Mouse (Mus musculus): ENCODE data around the gene Cttnbp2.

Gene Cttnbp2

GRCm38 (mm10) chr6:18466227-18466626 lies 48.4 kb downstream of the Cttnbp2 start:
- peak; percentile 45 for DNase-seq

DNA sequence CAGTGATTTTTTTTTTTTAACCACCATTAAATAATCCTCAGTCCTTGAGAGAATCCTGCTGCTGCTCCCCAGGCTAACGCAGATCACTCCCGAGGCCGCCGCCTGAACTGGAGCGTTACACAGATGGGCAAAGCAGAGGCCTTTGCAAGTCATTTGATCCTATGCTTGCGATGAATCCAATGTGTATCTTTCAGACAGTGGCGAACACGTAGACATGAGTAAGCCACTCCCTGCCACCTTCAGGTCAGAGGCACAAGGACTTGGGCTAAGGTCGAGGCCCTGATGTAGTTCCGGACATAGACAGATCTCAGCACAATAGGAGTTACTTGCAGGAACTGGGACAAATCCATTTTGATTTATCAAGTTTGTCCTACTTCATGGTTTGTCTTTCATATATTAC lies 49.0 kb downstream of the Cttnbp2 start:
- no peak for DNase-seq

GRCm38 (mm10) chr6:18459657-18460056 lies 55.0 kb downstream of the Cttnbp2 start:
- DNase-seq: no peak

DNA sequence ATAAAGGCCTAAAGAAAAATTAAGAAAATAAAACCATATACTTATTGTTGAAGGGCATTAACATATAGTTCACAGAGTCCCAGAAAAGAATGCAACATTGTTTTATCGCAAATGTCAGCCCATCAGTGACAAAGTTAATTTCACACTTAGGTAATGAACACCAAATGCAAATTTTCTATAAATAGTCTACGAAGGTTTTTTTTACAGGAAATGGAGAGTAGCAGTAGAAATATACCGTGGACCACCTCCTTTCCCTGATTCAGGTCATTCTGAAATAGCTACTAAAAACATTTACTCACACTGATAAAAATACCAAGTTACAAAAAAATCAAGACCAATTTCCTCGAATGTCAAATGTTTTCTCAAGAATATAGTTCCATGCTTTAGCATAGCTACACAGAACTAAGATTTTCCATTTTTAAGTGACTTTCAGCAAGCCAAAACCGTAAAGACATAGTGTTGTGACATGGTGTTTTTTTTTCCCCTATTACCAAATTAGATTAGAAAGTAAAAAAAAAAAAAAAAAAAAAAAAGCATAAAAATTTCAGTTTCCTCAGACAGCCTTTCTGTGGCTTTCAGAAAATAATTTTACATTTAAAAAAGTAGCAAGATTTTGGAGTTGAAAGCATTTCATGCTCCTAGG lies 64.0 kb downstream of the Cttnbp2 start:
- DNase-seq: no peak

- no peak for DNase-seq
Measured at GRCm38 (mm10) chr6:18448078-18448477, 66.6 kb downstream of the Cttnbp2 start.

- DNase-seq: no peak
Measured at GRCm38 (mm10) chr6:18446917-18447316, 67.7 kb downstream of the Cttnbp2 start.

GRCm38 (mm10) chr6:18446359-18446758 lies 68.3 kb downstream of the Cttnbp2 start:
- DNase-seq: no peak

- DNase-seq: peak; percentile 86
Measured at GRCm38 (mm10) chr6:18445747-18446146, 68.9 kb downstream of the Cttnbp2 start.

DNA sequence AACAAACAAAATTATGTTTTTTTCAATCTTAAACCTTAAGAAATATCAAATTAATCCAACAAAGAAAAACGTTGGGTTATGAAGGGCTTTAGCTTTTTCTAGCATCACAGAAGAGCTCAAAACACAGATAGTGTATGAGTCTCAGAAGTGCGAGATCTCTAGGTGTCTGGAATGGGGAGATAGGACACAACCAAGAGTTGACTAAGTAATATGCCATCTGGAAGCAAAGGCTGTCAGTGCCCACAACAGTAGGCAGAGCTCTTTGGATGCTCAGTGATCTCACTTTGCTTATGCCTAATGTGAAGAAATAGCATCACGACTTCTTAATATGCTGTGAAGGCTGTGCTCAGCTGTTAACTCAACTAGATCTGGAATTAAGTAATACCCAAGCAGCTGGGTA lies 72.3 kb downstream of the Cttnbp2 start:
- no peak for DNase-seq

- no peak for DNase-seq
Measured at GRCm38 (mm10) chr6:18440918-18441532, 73.6 kb downstream of the Cttnbp2 start.

DNA sequence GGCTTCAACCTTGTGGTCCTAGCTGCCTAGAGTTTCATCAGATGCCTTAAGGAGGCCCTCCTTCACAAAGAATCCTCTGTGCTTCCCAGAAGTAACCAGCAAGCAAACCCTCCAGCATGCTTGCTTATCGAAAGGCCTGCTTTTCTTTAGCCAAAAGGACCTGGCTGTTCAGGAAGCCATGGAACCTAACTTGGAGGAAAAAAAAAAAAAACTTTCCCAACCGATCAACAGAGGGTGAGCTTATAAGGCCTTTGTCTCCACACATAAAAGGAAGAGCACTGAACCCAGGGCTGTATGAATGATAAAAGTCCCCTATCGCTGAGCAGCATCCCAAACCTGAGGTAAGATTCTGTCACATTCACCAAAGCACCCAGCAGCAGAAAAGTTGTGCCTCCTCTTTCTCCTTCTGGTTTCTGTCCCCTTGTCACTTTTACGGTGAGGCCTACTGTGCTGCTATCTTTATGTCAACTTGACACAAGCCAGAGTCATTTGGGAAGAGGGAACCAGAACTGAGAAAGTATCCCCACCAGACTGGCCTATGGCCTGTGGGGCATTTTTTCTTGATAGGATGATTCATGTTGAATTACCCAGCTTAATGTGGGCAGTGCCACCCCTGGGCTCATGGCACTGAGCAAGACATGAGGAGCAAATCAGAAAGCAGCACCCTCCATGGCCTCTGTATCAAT lies 78.4 kb downstream of the Cttnbp2 start:
- no peak for DNase-seq

DNA sequence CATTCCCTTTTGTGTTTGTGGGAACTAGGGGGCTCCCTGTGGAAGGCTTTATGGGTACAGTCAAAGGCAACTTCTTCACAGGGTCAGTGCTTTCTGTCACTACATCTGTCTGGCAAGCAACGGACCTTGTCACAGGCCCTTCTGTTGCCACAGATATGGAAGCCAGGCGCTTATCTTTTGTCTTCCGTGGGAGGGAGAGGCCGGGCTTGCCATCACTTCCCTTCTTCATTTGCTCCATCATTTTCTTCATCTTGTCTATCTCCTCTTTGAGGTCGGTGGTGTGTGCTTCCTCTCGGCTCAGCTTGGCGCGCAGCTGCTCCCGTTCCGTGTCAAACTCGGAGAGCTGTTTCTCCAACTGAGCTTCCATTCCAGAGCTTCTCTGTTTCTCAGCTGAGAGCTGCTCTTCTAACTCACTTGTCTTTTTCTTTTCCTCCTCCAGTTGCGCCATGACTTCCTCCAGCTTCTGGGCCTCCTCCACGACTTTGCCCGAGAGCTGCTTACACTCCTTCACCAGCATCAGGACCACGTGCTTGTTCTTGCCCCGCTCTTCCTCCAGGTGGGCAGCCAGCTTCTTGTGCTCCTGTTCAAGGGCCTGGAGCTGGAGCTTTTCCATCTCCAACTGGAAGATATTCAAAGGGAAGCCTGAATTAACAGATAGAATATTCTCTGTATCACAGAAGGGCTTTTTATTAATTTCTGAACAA lies 79.7 kb downstream of the Cttnbp2 start:
- no peak for DNase-seq

- no peak for DNase-seq
Measured at GRCm38 (mm10) chr6:18434355-18434754, 80.3 kb downstream of the Cttnbp2 start.

DNA sequence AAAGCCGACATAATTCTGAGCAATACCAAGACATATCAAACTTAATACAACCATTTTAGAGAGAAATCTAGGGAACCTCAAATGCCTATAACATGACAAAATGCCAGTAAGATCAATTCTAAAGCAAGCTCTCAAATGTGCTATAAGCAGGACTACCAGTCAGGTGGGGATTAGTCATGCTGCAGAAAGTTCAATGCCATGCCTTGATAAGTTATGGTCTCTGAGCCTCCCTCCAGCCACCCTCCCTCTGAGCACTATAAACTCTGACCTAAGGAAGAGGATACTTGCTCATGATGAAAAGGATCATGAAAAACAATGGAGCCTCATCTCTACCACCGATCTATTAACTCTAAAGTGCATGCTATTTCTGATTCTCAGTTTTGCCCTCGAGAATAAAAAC lies 82.3 kb downstream of the Cttnbp2 start:
- no peak for DNase-seq

DNA sequence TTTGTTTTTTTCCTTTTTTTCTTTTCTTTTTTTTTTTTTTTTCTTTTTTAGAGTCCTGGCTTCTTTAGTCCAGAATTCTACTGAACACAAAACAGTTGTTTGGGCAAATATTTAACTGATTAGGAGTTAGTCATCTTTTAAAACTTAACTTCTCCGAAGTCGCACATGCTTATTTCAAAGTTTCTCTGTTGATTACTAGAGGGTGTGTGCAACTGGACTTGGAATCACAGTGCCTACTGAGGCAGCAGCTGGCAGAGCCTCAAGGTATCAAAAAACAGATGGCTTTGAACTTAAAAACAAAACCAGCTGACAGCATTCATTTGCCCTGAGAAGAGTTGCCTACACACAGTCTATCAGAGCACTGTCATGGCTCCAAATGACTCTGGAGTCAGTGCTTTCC lies 82.8 kb downstream of the Cttnbp2 start:
- no peak for DNase-seq

DNA sequence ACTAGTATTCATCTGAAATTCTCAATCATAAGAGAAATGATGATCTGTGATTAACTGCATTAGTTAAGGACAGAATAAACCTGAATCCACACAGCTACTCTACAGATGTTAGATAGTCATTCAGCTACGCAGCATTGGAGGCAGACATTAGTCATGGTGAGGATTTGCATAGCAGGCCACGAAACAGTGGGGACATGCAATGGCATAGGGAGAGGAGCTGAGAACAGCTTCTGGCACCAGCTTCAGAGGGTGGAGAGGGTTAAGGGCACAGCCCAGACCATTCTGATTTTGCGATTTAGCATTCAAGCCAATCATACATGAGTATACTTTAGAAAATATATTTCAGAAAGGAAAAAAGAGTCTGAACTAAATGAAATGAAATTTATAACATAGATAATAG lies 84.6 kb downstream of the Cttnbp2 start:
- no peak for DNase-seq

DNA sequence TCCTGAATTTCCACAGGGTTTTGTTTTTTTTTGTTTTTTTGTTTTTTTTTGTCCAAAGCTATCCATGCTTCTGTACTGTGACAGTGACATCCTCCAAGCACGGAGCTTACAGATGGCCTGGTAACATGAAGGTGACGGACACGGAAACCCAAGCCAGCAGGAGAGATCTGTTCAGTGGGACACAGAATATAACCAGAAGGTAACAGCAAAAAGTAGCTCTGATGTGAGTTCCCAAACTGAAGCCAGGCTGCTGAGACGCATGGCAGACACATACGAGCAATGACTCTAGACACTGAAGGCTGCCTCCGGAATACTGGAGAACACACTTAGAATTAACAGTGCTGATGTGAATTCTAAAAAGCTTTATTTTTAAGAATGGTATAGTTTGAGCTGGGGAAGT lies 89.8 kb downstream of the Cttnbp2 start:
- DNase-seq: no peak

DNA sequence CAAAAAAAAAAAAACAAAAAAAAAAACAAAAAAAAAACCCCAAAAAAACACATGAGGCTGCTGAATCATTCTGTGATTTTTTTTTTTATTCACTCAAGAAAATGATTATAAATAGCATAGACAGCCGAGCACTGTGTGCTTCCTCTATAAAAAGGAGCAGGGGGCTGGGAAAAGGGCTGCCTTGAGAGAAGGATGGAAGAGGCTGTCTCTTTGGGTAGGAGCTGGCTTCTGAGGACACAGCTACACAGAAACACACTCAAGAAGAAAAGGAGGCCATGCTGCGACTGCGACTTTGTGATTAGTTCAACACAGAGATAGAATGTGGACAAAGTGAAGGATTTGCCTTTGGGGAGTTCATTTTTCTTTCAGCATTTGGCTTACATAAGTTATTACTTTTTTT lies 90.3 kb downstream of the Cttnbp2 start:
- DNase-seq: peak; percentile 40

- DNase-seq: no peak
Measured at GRCm38 (mm10) chr6:18423112-18423511, 91.5 kb downstream of the Cttnbp2 start.

DNA sequence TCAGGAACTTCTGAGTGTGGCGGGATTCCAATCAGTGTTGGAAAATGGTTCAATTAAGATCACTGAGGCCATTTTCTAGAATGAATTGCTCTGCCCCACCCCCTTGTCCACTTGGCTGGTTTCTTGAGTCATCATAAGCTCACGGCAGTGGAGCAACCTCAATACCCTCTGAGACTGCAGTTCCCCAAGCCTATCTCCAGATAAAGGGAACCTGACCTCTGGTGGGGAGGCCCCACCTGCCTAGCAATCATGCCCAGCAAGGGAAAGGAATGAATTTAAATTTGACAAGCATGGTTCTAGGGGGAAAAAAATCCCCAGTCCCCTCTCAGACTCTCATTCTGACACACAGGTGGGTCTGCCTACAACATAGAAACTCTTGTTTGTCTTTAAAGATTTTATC lies 93.1 kb downstream of the Cttnbp2 start:
- DNase-seq: no peak

DNA sequence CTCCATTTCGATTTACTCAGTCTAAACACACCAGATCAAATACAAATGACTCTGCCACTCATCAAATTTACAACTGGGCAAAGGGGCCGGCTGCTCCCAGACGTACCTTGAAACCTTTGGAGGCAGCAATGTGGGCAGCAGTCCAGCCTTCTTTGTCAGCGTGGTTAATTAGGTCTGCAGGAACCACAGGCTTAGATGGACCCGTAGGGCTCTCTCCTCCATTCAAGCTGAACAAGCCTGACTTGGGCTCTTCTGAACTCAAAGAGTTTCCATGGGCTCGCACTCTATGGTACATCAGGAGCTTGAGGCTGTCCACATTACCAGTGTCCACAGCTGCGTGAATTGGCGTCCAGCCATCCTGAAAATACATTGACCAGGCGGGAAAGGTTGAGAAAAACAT lies 94.0 kb downstream of the Cttnbp2 start:
- DNase-seq: no peak

DNA sequence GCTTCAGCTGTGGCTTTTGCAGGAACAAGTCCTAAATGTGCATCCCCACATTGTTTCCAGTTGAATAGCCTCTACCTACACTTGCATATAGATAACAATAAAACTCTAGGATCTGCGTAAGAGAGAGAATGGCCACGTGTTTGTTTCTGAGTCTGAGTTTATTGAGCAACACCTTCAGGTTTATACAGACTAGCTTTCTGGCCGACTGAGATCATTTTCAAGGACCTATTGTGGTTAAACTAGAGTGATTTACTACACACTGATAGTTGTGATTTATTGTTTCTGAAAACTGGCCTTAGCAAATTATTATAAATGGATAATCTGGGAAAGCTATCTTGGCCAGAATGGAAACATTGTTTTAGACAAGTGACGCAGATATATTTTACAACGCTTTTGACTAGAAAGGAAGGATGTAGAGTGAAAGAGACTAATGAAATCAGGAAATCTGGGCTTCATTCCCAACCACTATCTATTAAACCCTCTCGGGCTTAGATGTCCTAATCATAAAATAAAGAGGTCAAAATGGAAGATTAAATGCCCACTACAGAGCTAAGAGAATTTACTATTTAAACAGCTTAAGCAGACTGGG lies 96.7 kb downstream of the Cttnbp2 start:
- no peak for DNase-seq

DNA sequence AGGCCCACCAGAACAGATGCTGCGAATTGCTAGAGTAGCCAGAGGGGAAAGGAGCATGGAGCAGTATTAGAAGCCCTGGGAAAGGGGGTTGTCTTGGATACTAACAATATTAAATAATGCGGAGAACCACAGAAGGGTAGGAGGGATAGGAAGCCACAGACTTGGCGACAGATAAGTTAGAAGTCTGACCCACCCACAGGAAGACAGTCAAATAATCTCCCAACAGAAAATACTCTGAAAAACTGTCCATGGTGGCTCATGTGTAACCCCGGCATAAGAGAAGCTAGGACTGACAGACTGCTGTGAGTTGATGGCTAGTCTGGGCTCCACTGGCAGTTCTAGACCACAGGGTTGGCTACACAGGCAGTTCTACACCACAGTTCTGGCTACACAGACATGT lies 98.7 kb downstream of the Cttnbp2 start:
- no peak for DNase-seq

Measured in layer of hippocampus, adult 9-11 months (tissue).